Comparison of ENCODE assay signal across 25 mouse cellular contexts in genomic region chr19:21042536-21042935, GRCm38 (mm10).
A peak's percentile ranks its signal among the peaks of the same experiment; 100 is the strongest.
DNase-seq lines count a peak whose midpoint lies in the region; ATAC-seq and TF ChIP-seq lines count a peak whose summit lies in the region.
"Had no signal": no experiment of that assay in that cellular context is flagged by ENCODE, and none has a peak within 500 bp of the region (broad histone marks: within the 10 kb centered on the region; RNA-seq: fewer than 3 reads in every experiment).

No protein-coding gene starts in this region.

- H3K27me3 ChIP-seq in cerebellum, adult 2 months (ENCODE audit: control insufficient read depth, insufficient read depth, low read length): no peaks in the 10 kb centered on the region
- no peaks in the 10 kb centered on the region for H3K27me3 ChIP-seq in intestine, embryonic 14.5 days (replicated peaks; ENCODE audit: control insufficient read depth, insufficient read depth, low read length)
- no peaks in the 10 kb centered on the region for H3K27me3 ChIP-seq in intestine, postnatal 0 days (replicated peaks; ENCODE audit: control insufficient read depth, insufficient read depth, low read length)
- no peaks in the 10 kb centered on the region for H3K27me3 ChIP-seq in megakaryocyte, embryonic 14.5 days (replicated peaks)
- no peaks in the 10 kb centered on the region for H3K27me3 ChIP-seq in midbrain, postnatal 0 days (ENCODE audit: insufficient read depth, low read length)
- H3K27me3 ChIP-seq in midbrain, embryonic 13.5 days: no peaks in the 10 kb centered on the region
- H3K27me3 ChIP-seq: CH12.LX; embryonic facial prominence, embryonic 12.5 days; forebrain, embryonic 13.5 days; forebrain, embryonic 15.5 days; Patski had no signal

- DNase-seq in cerebellum, postnatal 10 days: peak; percentile 38 to 55
- DNase-seq in cerebellum, adult 2 months: no peak
- peak; percentile 41 for DNase-seq in intestine, embryonic 14.5 days (ENCODE audit: low spot score)
- DNase-seq in midbrain, postnatal 0 days (ENCODE audit: low spot score): peak; percentile 27
- DNase-seq: adrenal gland, adult 8-10 months; adrenal gland, postnatal 14 days; adrenal gland, postnatal 36 days; B cell, adult 2 months; cerebellum, adult 11-12 months; cerebellum, adult 8-10 months; cerebellum, adult 9-11 months; cerebellum, postnatal 25 days had no signal

- no peaks in the 10 kb centered on the region for H3K36me3 ChIP-seq in intestine, embryonic 14.5 days (ENCODE audit: control insufficient read depth, insufficient read depth, low read length)
- no peaks in the 10 kb centered on the region for H3K36me3 ChIP-seq in intestine, postnatal 0 days (ENCODE audit: control insufficient read depth, insufficient read depth)
- peaks cover 6% of the 10 kb centered on the region for H3K36me3 ChIP-seq in megakaryocyte, embryonic 14.5 days (replicated peaks; ENCODE audit: low read length)
- no peaks in the 10 kb centered on the region for H3K36me3 ChIP-seq in midbrain, postnatal 0 days (ENCODE audit: insufficient read depth, low read length)
- no peaks in the 10 kb centered on the region for H3K36me3 ChIP-seq in midbrain, embryonic 13.5 days
- H3K36me3 ChIP-seq: embryonic facial prominence, embryonic 10.5 days; embryonic facial prominence, embryonic 12.5 days; forebrain, embryonic 15.5 days; G1E had no signal

- H3K4me3 ChIP-seq in cerebellum, adult 2 months (replicated peaks; ENCODE audit: insufficient read depth, low read depth, low read length): no peak overlapping the region
- H3K4me3 ChIP-seq in intestine, embryonic 14.5 days (ENCODE audit: low read depth, low read length): no peak overlapping the region
- no peak overlapping the region for H3K4me3 ChIP-seq in intestine, postnatal 0 days (ENCODE audit: low read depth, low read length)
- peak overlapping the region; percentile 34 for H3K4me3 ChIP-seq in megakaryocyte, embryonic 14.5 days (replicated peaks)
- no peak overlapping the region for H3K4me3 ChIP-seq in midbrain, postnatal 0 days (ENCODE audit: low read depth, low read length)
- no peak overlapping the region for H3K4me3 ChIP-seq in midbrain, embryonic 13.5 days (replicated peaks)
- H3K4me3 ChIP-seq: embryonic facial prominence, embryonic 10.5 days; embryonic facial prominence, embryonic 12.5 days; forebrain, embryonic 13.5 days; forebrain, embryonic 15.5 days had no signal

- peaks cover 4% of the 10 kb centered on the region; the same call in 1 of the 2 replicates for H3K4me1 ChIP-seq in cerebellum, adult 2 months (ENCODE audit: control insufficient read depth, insufficient read depth, low read length)
- H3K4me1 ChIP-seq in intestine, embryonic 14.5 days (replicated peaks; ENCODE audit: control insufficient read depth, insufficient read depth, low read length): no peaks in the 10 kb centered on the region
- H3K4me1 ChIP-seq in intestine, postnatal 0 days (replicated peaks; ENCODE audit: control insufficient read depth, insufficient read depth, low read length): no peaks in the 10 kb centered on the region; the same call in 1 of the 2 replicates
- H3K4me1 ChIP-seq in megakaryocyte, embryonic 14.5 days: peaks cover 69% of the 10 kb centered on the region
- H3K4me1 ChIP-seq in midbrain, postnatal 0 days (ENCODE audit: insufficient read depth, low read length): no peaks in the 10 kb centered on the region
- peaks cover 5% of the 10 kb centered on the region; the same call in 1 of the 2 replicates for H3K4me1 ChIP-seq in midbrain, embryonic 13.5 days (replicated peaks)
- H3K4me1 ChIP-seq: embryonic facial prominence, embryonic 12.5 days; forebrain, embryonic 13.5 days; forebrain, embryonic 15.5 days had no signal

- TF ChIP-seq CTCF in cerebellum, adult 2 months (IDR thresholded peaks at IDR 0.05; ENCODE audit: borderline replicate concordance, insufficient read depth, low read depth, low read length): no peak
- no peak for TF ChIP-seq CTCF in intestine, postnatal 0 days (IDR thresholded peaks at IDR 0.05; ENCODE audit: low read depth)
- TF ChIP-seq CTCF in midbrain, postnatal 0 days (IDR thresholded peaks at IDR 0.05): no peak

- peaks cover 9% of the 10 kb centered on the region for H3K9me3 ChIP-seq in intestine, embryonic 14.5 days (ENCODE audit: control insufficient read depth, low read length)
- H3K9me3 ChIP-seq in intestine, postnatal 0 days (ENCODE audit: control insufficient read depth): no peaks in the 10 kb centered on the region
- no peaks in the 10 kb centered on the region for H3K9me3 ChIP-seq in megakaryocyte, embryonic 14.5 days
- H3K9me3 ChIP-seq in midbrain, postnatal 0 days (ENCODE audit: low read length): peaks cover 7% of the 10 kb centered on the region; the same call in 1 of the 2 replicates
- no peaks in the 10 kb centered on the region for H3K9me3 ChIP-seq in midbrain, embryonic 13.5 days
- H3K9me3 ChIP-seq: forebrain, embryonic 13.5 days; forebrain, embryonic 15.5 days; G1E had no signal

- H3K27ac ChIP-seq in cerebellum, adult 2 months (ENCODE audit: insufficient read depth, low read length): no peak overlapping the region
- no peak overlapping the region for H3K27ac ChIP-seq in intestine, embryonic 14.5 days (ENCODE audit: low read depth)
- H3K27ac ChIP-seq in intestine, postnatal 0 days (ENCODE audit: low read depth, low read length): no peak overlapping the region
- H3K27ac ChIP-seq in midbrain, postnatal 0 days (ENCODE audit: low read depth, low read length): no peak overlapping the region
- H3K27ac ChIP-seq in midbrain, embryonic 13.5 days: no peak overlapping the region
- H3K27ac ChIP-seq: embryonic facial prominence, embryonic 10.5 days; embryonic facial prominence, embryonic 12.5 days; forebrain, embryonic 13.5 days; forebrain, embryonic 15.5 days had no signal

- TF ChIP-seq POLR2A in cerebellum, adult 2 months (IDR thresholded peaks at IDR 0.05; ENCODE audit: borderline replicate concordance, insufficient read depth, low read length): no peak

- H3K9ac ChIP-seq in intestine, embryonic 14.5 days (ENCODE audit: low read length): no peak overlapping the region
- H3K9ac ChIP-seq in intestine, postnatal 0 days (ENCODE audit: low read depth, low read length): no peak overlapping the region
- H3K9ac ChIP-seq in midbrain, postnatal 0 days (replicated peaks; ENCODE audit: low read length, poor library complexity, severe bottlenecking): no peak overlapping the region
- no peak overlapping the region for H3K9ac ChIP-seq in midbrain, embryonic 13.5 days (replicated peaks)
- H3K9ac ChIP-seq: embryonic facial prominence, embryonic 12.5 days; forebrain, embryonic 13.5 days; forebrain, embryonic 15.5 days had no signal

- ATAC-seq in intestine, embryonic 14.5 days (replicated peaks; ENCODE audit: low FRiP score, low TSS enrichment, low read depth): no peak
- no peak for ATAC-seq in intestine, postnatal 0 days
- ATAC-seq in megakaryocyte, adult 5-6 weeks (ENCODE audit: poor library complexity, severe bottlenecking): no peak
- ATAC-seq in midbrain, postnatal 0 days (ENCODE audit: low FRiP score): no peak
- no peak for ATAC-seq in midbrain, embryonic 13.5 days
- ATAC-seq: activated CD4-positive, CD25-positive, alpha-beta regulatory T cell, adult 4 months; CD4-positive, CD25-positive, alpha-beta regulatory T cell, adult 4 months; forebrain, embryonic 13.5 days; forebrain, embryonic 15.5 days; Patski had no signal

- H3K4me2 ChIP-seq in intestine, embryonic 14.5 days (ENCODE audit: low read length): no peak overlapping the region
- no peak overlapping the region for H3K4me2 ChIP-seq in intestine, postnatal 0 days (replicated peaks; ENCODE audit: low read depth)
- no peak overlapping the region for H3K4me2 ChIP-seq in midbrain, postnatal 0 days (ENCODE audit: low read depth, low read length, poor library complexity, severe bottlenecking)
- no peak overlapping the region for H3K4me2 ChIP-seq in midbrain, embryonic 13.5 days (replicated peaks)
- H3K4me2 ChIP-seq: embryonic facial prominence, embryonic 12.5 days; forebrain, embryonic 13.5 days; forebrain, embryonic 15.5 days had no signal

- 60% methylated on average over 3 of the region's 3 CpGs for WGBS in cerebellum, adult 2 months
- 81% methylated on average over 3 of the region's 3 CpGs for WGBS in intestine, embryonic 14.5 days
- 82% methylated on average over 3 of the region's 3 CpGs for WGBS in intestine, postnatal 0 days
- WGBS in midbrain, postnatal 0 days: 89% methylated on average over 3 of the region's 3 CpGs
- WGBS in midbrain, embryonic 13.5 days: 87% methylated on average over 3 of the region's 3 CpGs

Comparison
In these comparisons a context has a peak if more than half of its experiments do, and no peak if none do; other contexts are left out.
1. DNase-seq: peak in cerebellum, postnatal 10 days (2 of 2), intestine, embryonic 14.5 days (single experiment) and midbrain, postnatal 0 days (single experiment); none in cerebellum, adult 2 months (0 of 2).